Mouse (Mus musculus) kidney, adult 2 months (tissue): ENCODE measurements around the gene Hmcn2.

Experiments used
- CTCF ChIP-seq: fragments of 200-500 bp; conservative IDR thresholded peaks from 2 replicates; pipeline ENCODE4 v1.5.1; 2011; ENCODE audit warnings: low read depth, mild to moderate bottlenecking, control low read depth, low read length, moderate library complexity, mixed read lengths; ENCODE audit not compliant: insufficient read depth, insufficient read length
- POLR2A ChIP-seq: fragments of 200-500 bp; IDR thresholded peaks from one replicate; pipeline ENCODE4 v1.6.1; 2011; ENCODE audit warnings: low read depth, low read length, control low read depth

DNA sequence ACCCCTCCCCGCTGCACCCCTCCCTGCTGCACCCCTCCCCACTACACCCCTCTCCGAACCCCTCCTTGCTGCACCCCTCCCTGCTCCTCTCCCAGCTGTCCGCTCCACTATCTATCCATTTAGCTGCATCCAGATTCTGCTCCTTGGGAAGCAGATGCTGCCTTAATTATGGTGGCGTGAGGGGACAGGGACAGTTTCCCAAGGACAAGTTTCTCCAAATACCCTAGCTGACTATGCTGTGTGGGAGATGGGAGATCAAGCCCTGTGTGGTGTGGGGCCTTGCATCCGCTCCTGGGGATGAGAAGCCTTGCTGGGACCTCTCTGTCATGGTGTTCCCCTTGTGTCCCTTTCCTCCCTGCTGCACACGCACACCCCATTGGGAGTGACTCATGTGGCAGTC lies 39.2 kb upstream of the Hmcn2 start:
- no peak for TF ChIP-seq CTCF
- TF ChIP-seq POLR2A, result no peak
